Mouse (Mus musculus) CH12.LX (cell line): ENCODE results near the gene Tmbim4. TPM values are rescaled to one million over a fixed set of nuclear protein-coding genes. Genes with fewer than 3 reads are reported as not detected.

Source experiments
- DNase-seq: peaks from one replicate; pipeline ENCODE4 v3.0.0-alpha.2; 2013; ENCODE audit errors: extremely low read depth
- H3K27ac ChIP-seq: 2 replicates; pipeline ENCODE4 v1.5.1; 2012; ENCODE audit warnings: low read depth, mild to moderate bottlenecking, control low read depth, moderate library complexity; ENCODE audit not compliant: insufficient read depth
- H3K27me3 ChIP-seq: replicated peaks from 2 replicates; pipeline ENCODE3; 2012; ENCODE audit warnings: inconsistent platforms
- H3K36me3 ChIP-seq, 2 experiments: replicated peaks in 1 of 2; 2 replicates each; pipeline versions ENCODE3 to v1.6.1; 2012; ENCODE audit warnings: inconsistent platforms in 1 of 2, low read length in 1 of 2, mild to moderate bottlenecking in 1 of 2, mixed read lengths in 1 of 2, moderate library complexity in 1 of 2; ENCODE audit not compliant: control insufficient read depth in 1 of 2, insufficient read depth in 1 of 2
- H3K4me1 ChIP-seq, 2 experiments: 2 replicates each; pipeline ENCODE4 v1.6.1; 2012; ENCODE audit warnings: inconsistent platforms in 1 of 2, moderate library complexity in 1 of 2; ENCODE audit not compliant: insufficient read depth in 2 of 2, control insufficient read depth in 1 of 2
- H3K4me2 ChIP-seq: 2 replicates; pipeline ENCODE4 v1.6.1; 2012; ENCODE audit warnings: low read depth, mild to moderate bottlenecking, control low read depth; ENCODE audit not compliant: poor library complexity, insufficient read depth, severe bottlenecking
- H3K4me3 ChIP-seq, 3 experiments: fragments of 150-350 bp in 1 of 3; sonication (generic) in 1 of 3; replicated peaks in 1 of 3; 2 replicates each; pipeline versions ENCODE3 to v1.5.1; 2011 to 2012; ENCODE audit warnings: low read depth in 2 of 3, low read length in 2 of 3, mild to moderate bottlenecking in 2 of 3, moderate library complexity in 2 of 3, control low read depth in 1 of 3, improper control_type of control experiment in 1 of 3, inconsistent platforms in 1 of 3, mixed read lengths in 1 of 3; ENCODE audit not compliant: poor library complexity in 1 of 3
- H3K79me2 ChIP-seq: replicated peaks from 2 replicates; pipeline ENCODE4 v1.6.1; 2012; ENCODE audit warnings: mild to moderate bottlenecking, moderate library complexity; ENCODE audit not compliant: control insufficient read depth, poor library complexity, insufficient read depth, severe bottlenecking; ENCODE audit errors: extremely low read depth
- H3K9ac ChIP-seq: 2 replicates; pipeline ENCODE4 v1.6.1; 2012; ENCODE audit warnings: low read depth, mild to moderate bottlenecking, control low read depth, moderate library complexity; ENCODE audit not compliant: insufficient read depth
- H3K9me3 ChIP-seq: replicated peaks from 2 replicates; pipeline ENCODE3; 2012; ENCODE audit warnings: low read length, inconsistent platforms, mixed read lengths
- CHD1 ChIP-seq: IDR thresholded peaks from 2 replicates; pipeline ENCODE4 v1.6.1; 2012; ENCODE audit warnings: low read depth, low read length, improper control_type of control experiment, inconsistent platforms
- E2F4 ChIP-seq: IDR thresholded peaks from 2 replicates; pipeline ENCODE4 v1.6.1; 2011; ENCODE audit warnings: low read depth, low read length, improper control_type of control experiment; ENCODE audit not compliant: insufficient replicate concordance
- ELF1 ChIP-seq: IDR thresholded peaks from 2 replicates; pipeline ENCODE4 v1.6.1; 2014; ENCODE audit warnings: low read depth, mild to moderate bottlenecking, inconsistent platforms, low read length, improper control_type of control experiment
- EP300 ChIP-seq: IDR thresholded peaks from 2 replicates; pipeline ENCODE4 v1.6.1; 2011; ENCODE audit warnings: low read length, improper control_type of control experiment
- GABPA ChIP-seq: IDR thresholded peaks from 2 replicates; pipeline ENCODE4 v1.6.1; 2012; ENCODE audit warnings: low read depth, low read length, improper control_type of control experiment, inconsistent platforms; ENCODE audit not compliant: insufficient replicate concordance
- HCFC1 ChIP-seq: IDR thresholded peaks from 2 replicates; pipeline ENCODE4 v1.6.1; 2012; ENCODE audit warnings: low read depth, mild to moderate bottlenecking, inconsistent platforms, low read length, improper control_type of control experiment
- IRF4 ChIP-seq: IDR thresholded peaks from 2 replicates; pipeline ENCODE4 v1.6.1; 2014; ENCODE audit warnings: low read depth, mild to moderate bottlenecking, inconsistent platforms, low read length, improper control_type of control experiment
- JUN ChIP-seq: IDR thresholded peaks from 2 replicates; pipeline ENCODE4 v1.6.1; 2011; ENCODE audit warnings: low read depth, mild to moderate bottlenecking, low read length, improper control_type of control experiment, moderate library complexity; ENCODE audit not compliant: insufficient read depth
- KAT2A ChIP-seq: IDR thresholded peaks from 2 replicates; pipeline ENCODE4 v1.6.1; 2012; ENCODE audit warnings: low read length, improper control_type of control experiment, inconsistent platforms; ENCODE audit not compliant: insufficient replicate concordance
- MAFK ChIP-seq: IDR thresholded peaks from 2 replicates; pipeline ENCODE4 v1.6.1; 2011; ENCODE audit warnings: low read length, improper control_type of control experiment; ENCODE audit not compliant: insufficient replicate concordance
- MAX ChIP-seq: IDR thresholded peaks from 2 replicates; pipeline ENCODE4 v1.6.1; 2011; ENCODE audit warnings: low read length, improper control_type of control experiment
- MAZ ChIP-seq: IDR thresholded peaks from 2 replicates; pipeline ENCODE4 v1.6.1; 2012; ENCODE audit warnings: low read depth, mild to moderate bottlenecking, inconsistent platforms, low read length, improper control_type of control experiment, moderate library complexity
- MYC ChIP-seq: IDR thresholded peaks from 2 replicates; pipeline ENCODE4 v1.6.1; 2011; ENCODE audit warnings: low read depth, mild to moderate bottlenecking, improper control_type of control experiment, low read length
- NRF1 ChIP-seq: IDR thresholded peaks from 2 replicates; pipeline ENCODE4 v1.6.1; 2014; ENCODE audit warnings: low read depth, mild to moderate bottlenecking, inconsistent platforms, low read length, improper control_type of control experiment, moderate library complexity
- SIN3A ChIP-seq: IDR thresholded peaks from 2 replicates; pipeline ENCODE4 v1.6.1; 2012; ENCODE audit warnings: low read length, improper control_type of control experiment, inconsistent platforms
- TBP ChIP-seq: conservative IDR thresholded peaks from 2 replicates; pipeline ENCODE4 v1.6.1; 2011; ENCODE audit warnings: low read depth, low read length, improper control_type of control experiment
- TCF12 ChIP-seq: IDR thresholded peaks from 2 replicates; pipeline ENCODE4 v1.6.1; 2014; ENCODE audit warnings: low read depth, mild to moderate bottlenecking, inconsistent platforms, low read length, improper control_type of control experiment
- UBTF ChIP-seq: IDR thresholded peaks from 2 replicates; pipeline ENCODE4 v1.6.1; 2012; ENCODE audit warnings: low read depth, mild to moderate bottlenecking, inconsistent platforms, low read length, improper control_type of control experiment, moderate library complexity
- USF1 ChIP-seq: IDR thresholded peaks from 2 replicates; pipeline ENCODE4 v1.6.1; 2014; ENCODE audit warnings: low read depth, mild to moderate bottlenecking, inconsistent platforms, low read length, improper control_type of control experiment
- USF2 ChIP-seq: conservative IDR thresholded peaks from 2 replicates; pipeline ENCODE4 v1.6.1; 2011; ENCODE audit warnings: low read depth, low read length, improper control_type of control experiment
- ZC3H11A ChIP-seq: IDR thresholded peaks from 2 replicates; pipeline ENCODE4 v1.6.1; 2012; ENCODE audit warnings: low read depth, mild to moderate bottlenecking, inconsistent platforms, low read length, improper control_type of control experiment
- dilution Hi-C: fragments of 300-500 bp; cut with MboI; formaldehyde crosslinking; loops from 2 replicates; pipeline ENCODE4 v1.14.3; 2020; ENCODE audit warnings: low sequenced_read_pairs; ENCODE audit not compliant: extremely low pct_unique_long_range_greater_than_20kb, extremely low pct_ligation_motif_present
- in situ Hi-C: fragments of 300-500 bp; cut with MboI; formaldehyde crosslinking; loops from 3 replicates; pipeline ENCODE4 v1.14.3; 2019; ENCODE audit warnings: low sequenced_read_pairs, low pct_ligation_motif_present, low pct_unique_long_range_greater_than_20kb, mixed read lengths
- polyA plus RNA-seq: library from polyadenylated mRNA; unstranded; fragments of >175 nt; gene quantifications from 2 replicates; pipeline ENCODE4 v1.2.1, GENCODE M21; 2012; ENCODE audit warnings: low read depth; ENCODE audit not compliant: insufficient read length
- total RNA-seq, 2 experiments: library from RNA; depleted of rRNA; stranded (reverse); fragments of 300-350 nt in 1 of 2; fragments of >200 nt in 1 of 2; gene quantifications; 2 replicates each; pipeline ENCODE4 v1.2.3; 2012 to 2014

Gene Tmbim4
- total and polyA plus RNA-seq, 3 experiments, result 97.8 to 113 (median 112) TPM

GRCm38 (mm10) chr10:120183342-120183741 is 18.0 kb upstream of the Tmbim4 start:
- DNase-seq, result no peak
- H3K36me3 ChIP-seq, result peaks cover 0 to 3% of the 10 kb centered on the region in 2 experiments
- dilution Hi-C loops, result no loop called here

DNA sequence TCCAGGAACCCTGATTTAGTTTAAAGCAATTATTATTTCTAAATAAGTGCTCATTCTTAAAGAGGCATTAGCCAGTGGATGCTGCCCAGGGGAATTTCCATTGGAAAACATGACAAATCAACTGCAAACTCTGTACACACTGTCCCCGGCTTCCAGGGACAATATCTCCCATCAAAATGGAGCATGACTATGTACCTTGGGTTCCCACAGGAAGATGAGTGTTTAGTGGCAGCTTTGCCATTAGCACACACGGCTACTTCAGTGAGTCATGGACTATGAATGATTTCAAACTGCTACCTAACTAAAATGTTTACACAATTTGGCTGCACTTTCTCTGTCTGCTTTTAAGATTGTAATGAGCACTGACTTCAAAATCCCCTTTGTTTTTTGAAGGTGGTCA is 12.9 kb upstream of the Tmbim4 start:
- H3K4me1 ChIP-seq, result peaks cover 21 to 52% of the 10 kb centered on the region in 2 experiments
- H3K9me3 ChIP-seq, result peaks cover 9% of the 10 kb centered on the region
- no peak overlapping the region for H3K27ac ChIP-seq
- no peak for TF ChIP-seq EP300
- H3K79me2 ChIP-seq, result no peaks in the 10 kb centered on the region
- no peaks in the 10 kb centered on the region for H3K27me3 ChIP-seq
- H3K4me3 ChIP-seq, result no peak overlapping the region
- dilution Hi-C loops, result no loop called here
- no peak for DNase-seq
- H3K4me2 ChIP-seq, result no peak overlapping the region
- in situ Hi-C loops, result no loop called here
- no peaks in the 10 kb centered on the region for H3K36me3 ChIP-seq
- no peak overlapping the region for H3K9ac ChIP-seq

More at GRCm38 (mm10) chr10:120183342-120183741, 18.0 kb upstream of the Tmbim4 start:
- TF ChIP-seq CHD1 (0 out of 2 replicates have a peak, but pooled peaks have one; percentile 28), EP300 (peak; percentile 71), IRF4 (0 out of 2 replicates have a peak, but pooled peaks have one; percentile 15), NRF1 (no peak)
- Histone ChIP-seq H3K79me2 (no peaks in the 10 kb centered on the region), H3K9ac (no peak overlapping the region), H3K9me3 (peaks cover 2% of the 10 kb centered on the region), H3K4me1 (peaks cover 9 to 25% of the 10 kb centered on the region in 2 experiments; a peak in 3 of 4 replicates), H3K4me3 (no peak overlapping the region), H3K27ac (0 out of 2 replicates have a peak overlapping the region, but pooled peaks have one; percentile 26), H3K27me3 (no peaks in the 10 kb centered on the region), H3K4me2 (peak overlapping the region; percentile 36; the same call in 1 of the 2 replicates)
- in situ Hi-C loops, result no loop called here

- H3K27ac ChIP-seq, result peak overlapping the region; percentile 55
- dilution Hi-C loops (no loop called here), in situ Hi-C loops (no loop called here)
- no peaks in the 10 kb centered on the region for H3K36me3 ChIP-seq
- DNase-seq, result no peak
- no peak for TF ChIP-seq HCFC1
- 0 out of 2 replicates have a peak, but pooled peaks have one; percentile 29 for TF ChIP-seq ELF1
- no peak for TF ChIP-seq KAT2A
- TF ChIP-seq MYC, result no peak; the same call in 1 of the 2 replicates
- no peak for TF ChIP-seq USF1
- TF ChIP-seq MAZ, result no peak
- TF ChIP-seq MAX, result peak; percentile 71
- no peak for TF ChIP-seq JUN
- no peak for TF ChIP-seq UBTF
- no peak for TF ChIP-seq SIN3A
- TF ChIP-seq ZC3H11A, result no peak
- no peak for TF ChIP-seq GABPA
- no peak for TF ChIP-seq USF2
- 0 out of 2 replicates have a peak, but pooled peaks have one; percentile 23 for TF ChIP-seq TBP
- no peak; the same call in 1 of the 2 replicates for TF ChIP-seq EP300
- no peak for TF ChIP-seq CHD1
- TF ChIP-seq IRF4, result no peak
- TF ChIP-seq TCF12, result no peak
- TF ChIP-seq NRF1, result no peak
- no peak for TF ChIP-seq E2F4
- no peak for TF ChIP-seq MAFK
- no peaks in the 10 kb centered on the region for H3K27me3 ChIP-seq
- peaks cover 15 to 44% of the 10 kb centered on the region in 2 experiments for H3K4me1 ChIP-seq
- no peak overlapping the region for H3K4me3 ChIP-seq
- no peaks in the 10 kb centered on the region for H3K79me2 ChIP-seq
- peaks cover 9% of the 10 kb centered on the region for H3K9me3 ChIP-seq
- H3K4me2 ChIP-seq, result peak overlapping the region; percentile 44
- peak overlapping the region; percentile 64 for H3K9ac ChIP-seq
Observed at GRCm38 (mm10) chr10:120189276-120189675, 12.1 kb upstream of the Tmbim4 start.
